Mouse (Mus musculus) neural tube, embryonic 11.5 days (tissue): ENCODE measurements at regions not wholly inside any gene's neighbourhood (a gene's known extent, or its start where the extent isn't known, plus 50 kb on each side); places are given as distances from the start of the nearest gene placed in this dataset.

Experiments used
- ATAC-seq: fragments of 200-750 bp; cut with Nextera tagmentation; 2 replicates; pipeline ENCODE4 v1.8.0; 2017; ENCODE audit warnings: moderate number of reproducible peaks, mild to moderate bottlenecking, moderate TSS enrichment, moderate library complexity; ENCODE audit not compliant: insufficient read depth, low FRiP score, low TSS enrichment
- DNase-seq: peaks from one replicate; pipeline ENCODE4 v3.0.0-alpha.2; 2015; ENCODE audit warnings: low spot score
- H3K27ac ChIP-seq: fragments of 300-500 bp; sonication (generic); 2 replicates; pipeline ENCODE4 v1.5.1; 2014; ENCODE audit warnings: low read depth, mild to moderate bottlenecking, low read length
- H3K27me3 ChIP-seq: fragments of 300-500 bp; sonication (generic); 2 replicates; pipeline ENCODE4 v1.6.1; 2014; ENCODE audit warnings: mild to moderate bottlenecking, low read length, mixed read lengths; ENCODE audit not compliant: control insufficient read depth, insufficient read depth
- H3K36me3 ChIP-seq: fragments of 300-500 bp; sonication (generic); 2 replicates; pipeline ENCODE4 v1.6.1; 2014; ENCODE audit warnings: mild to moderate bottlenecking, low read length, moderate library complexity, mixed read lengths; ENCODE audit not compliant: control insufficient read depth, insufficient read depth
- H3K4me1 ChIP-seq: fragments of 300-500 bp; sonication (generic); 2 replicates; pipeline ENCODE4 v1.6.1; 2014; ENCODE audit warnings: low read length, mixed read lengths; ENCODE audit not compliant: control insufficient read depth, insufficient read depth
- H3K4me2 ChIP-seq: fragments of 300-500 bp; sonication (generic); 2 replicates; pipeline ENCODE4 v1.6.1; 2014; ENCODE audit warnings: low read depth, mild to moderate bottlenecking, moderate library complexity
- H3K4me3 ChIP-seq: fragments of 300-500 bp; sonication (generic); 2 replicates; pipeline ENCODE4 v1.5.1; 2014; ENCODE audit warnings: low read depth, low read length
- H3K9ac ChIP-seq: fragments of 300-500 bp; sonication (generic); 2 replicates; pipeline ENCODE4 v1.6.1; 2014; ENCODE audit warnings: mild to moderate bottlenecking, low read length
- H3K9me3 ChIP-seq: fragments of 300-500 bp; sonication (generic); 2 replicates; pipeline ENCODE4 v1.6.1; 2016; ENCODE audit warnings: low read length; ENCODE audit not compliant: control insufficient read depth
- whole genome bisulfite sequencing: fragments of 180-500 bp; shearing (Covaris S2); extraction: QIAGEN DNeasy Blood & Tissue Kit; methylation state at CpG from one replicate; pipeline ENCODE4 v1.1.7; 2014; 5-methylcytosine and 5-hydroxymethylcytosine counted together

DNA sequence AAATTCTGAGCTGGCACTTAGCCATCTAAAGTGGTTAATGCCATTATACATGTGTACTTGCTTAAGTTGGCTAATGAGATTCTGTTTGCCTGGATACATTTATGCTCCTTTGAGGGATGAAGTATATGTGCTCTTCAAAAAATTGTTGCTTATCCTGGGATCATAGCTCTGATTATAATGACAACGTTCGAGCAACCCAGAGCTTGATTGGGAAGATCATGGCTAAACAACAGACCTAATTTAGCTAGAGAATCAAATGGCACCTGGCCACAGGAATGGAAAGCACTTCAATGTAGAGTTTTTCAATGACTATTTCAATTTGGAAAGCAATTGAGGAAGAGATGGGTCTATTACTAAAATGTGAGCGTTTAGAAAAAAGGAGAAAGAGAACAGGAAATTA, 553.7 kb upstream of the Frg1 start:
- Histone ChIP-seq H3K9ac (no peak overlapping the region), H3K4me2 (no peak overlapping the region), H3K4me1 (no peaks in the 10 kb centered on the region), H3K9me3 (no peaks in the 10 kb centered on the region), H3K27ac (no peak overlapping the region), H3K36me3 (no peaks in the 10 kb centered on the region), H3K27me3 (no peaks in the 10 kb centered on the region), H3K4me3 (no peak overlapping the region)
- DNase-seq = no peak
- no peak for ATAC-seq
- 98% methylated on average over 3 of the region's 3 CpGs for WGBS

DNA sequence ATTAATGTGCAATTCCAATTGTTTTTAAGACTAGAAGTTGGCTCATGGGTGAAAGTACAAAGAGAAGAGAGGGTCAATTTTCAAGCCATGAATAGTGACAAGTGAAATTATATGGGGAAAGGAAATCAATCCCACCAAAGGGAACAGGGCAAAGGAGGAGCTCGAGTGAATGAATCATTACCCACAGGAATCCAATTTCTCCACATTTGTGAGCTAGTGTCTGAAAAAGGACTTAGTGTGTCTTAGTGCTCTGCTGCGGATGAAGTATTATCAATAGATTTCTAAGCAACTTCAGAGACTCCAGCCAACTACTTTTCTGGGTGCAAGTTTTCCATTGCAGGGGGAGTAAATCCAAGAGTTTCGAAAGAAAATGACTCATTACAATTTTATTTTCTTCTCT, 552.5 kb upstream of the Frg1 start:
- H3K27ac ChIP-seq = no peak overlapping the region
- no peaks in the 10 kb centered on the region for H3K27me3 ChIP-seq
- WGBS = 90% methylated on average over 3 of the region's 3 CpGs
- DNase-seq = no peak
- H3K9ac ChIP-seq = no peak overlapping the region
- no peak overlapping the region for H3K4me3 ChIP-seq
- no peaks in the 10 kb centered on the region for H3K36me3 ChIP-seq
- ATAC-seq = no peak
- no peaks in the 10 kb centered on the region for H3K9me3 ChIP-seq
- no peaks in the 10 kb centered on the region for H3K4me1 ChIP-seq
- no peak overlapping the region for H3K4me2 ChIP-seq

DNA sequence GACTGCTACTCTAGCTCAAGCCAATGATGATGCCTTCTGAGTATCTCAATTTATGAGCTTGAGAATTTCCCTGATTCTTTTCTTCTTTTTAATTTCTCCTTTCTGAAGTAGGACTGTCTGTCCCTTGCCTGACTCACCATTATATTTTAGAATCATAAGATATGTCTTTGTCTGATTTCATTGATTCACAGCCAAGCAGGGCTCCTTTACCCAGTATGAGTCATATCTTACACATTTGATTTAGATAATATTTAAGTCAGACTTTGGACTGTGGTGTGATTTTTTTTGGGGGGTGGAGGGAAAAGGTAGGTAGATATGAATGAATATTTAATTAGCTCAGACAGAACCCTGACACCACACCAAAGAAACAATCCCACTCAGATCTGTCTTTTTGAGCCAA, 547.2 kb upstream of the Frg1 start:
- H3K9me3 ChIP-seq = no peaks in the 10 kb centered on the region
- DNase-seq = no peak
- no peaks in the 10 kb centered on the region for H3K4me1 ChIP-seq
- no peaks in the 10 kb centered on the region for H3K36me3 ChIP-seq
- no peak for ATAC-seq
- no peak overlapping the region for H3K4me2 ChIP-seq
- no peaks in the 10 kb centered on the region for H3K27me3 ChIP-seq
- H3K4me3 ChIP-seq = no peak overlapping the region
- H3K27ac ChIP-seq = no peak overlapping the region
- H3K9ac ChIP-seq = no peak overlapping the region

DNA sequence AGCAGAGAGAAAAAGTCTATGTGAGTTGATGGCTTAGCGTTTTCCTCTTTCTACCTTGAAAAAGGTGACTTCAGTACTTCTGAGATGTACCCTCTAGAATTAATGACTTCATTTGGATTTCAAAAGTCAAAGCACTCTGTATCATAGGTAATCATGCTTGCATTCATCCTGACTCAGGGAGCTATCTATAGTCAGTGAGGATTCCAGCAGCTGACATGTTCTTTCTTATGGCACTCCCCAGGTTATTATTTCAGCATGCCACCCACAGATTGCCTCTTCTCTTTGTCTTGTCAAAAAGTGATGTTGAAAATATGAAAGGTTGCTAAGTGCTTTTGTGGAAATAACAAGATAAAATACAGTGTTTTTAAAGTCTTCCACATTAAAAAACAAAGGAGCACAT, 540.0 kb upstream of the Frg1 start:
- no peak for ATAC-seq

DNA sequence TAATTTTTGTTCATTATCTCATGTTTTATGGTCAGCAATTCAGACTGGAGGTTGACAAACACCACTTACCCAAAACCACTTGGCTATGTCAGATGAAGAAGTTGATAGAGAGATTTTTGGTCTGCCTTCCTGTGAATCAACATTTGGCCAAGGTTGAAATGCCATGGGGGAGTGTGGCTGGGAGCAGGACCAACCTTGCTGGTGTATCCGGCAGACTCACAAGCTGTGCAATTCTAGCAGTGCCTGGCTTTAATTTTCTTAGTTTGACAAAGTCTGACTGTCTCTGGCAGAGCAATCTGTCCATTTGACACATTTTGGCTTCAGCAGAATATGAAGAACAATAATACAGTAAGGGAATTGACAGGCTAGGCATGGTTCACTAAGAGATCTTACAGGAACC, 533.9 kb upstream of the Frg1 start:
- Histone ChIP-seq H3K4me2 (no peak overlapping the region), H3K9me3 (no peaks in the 10 kb centered on the region), H3K27ac (no peak overlapping the region), H3K27me3 (no peaks in the 10 kb centered on the region), H3K36me3 (no peaks in the 10 kb centered on the region), H3K9ac (no peak overlapping the region), H3K4me1 (no peaks in the 10 kb centered on the region), H3K4me3 (no peak overlapping the region)
- DNase-seq (no peak), ATAC-seq (no peak)
- WGBS = 84% methylated on average over 1 of the region's 1 CpGs

More for the DNA sequence above, 540.0 kb upstream of the Frg1 start:
- H3K9ac ChIP-seq = no peak overlapping the region
- no peak for DNase-seq
- H3K27ac ChIP-seq = no peak overlapping the region
- H3K27me3 ChIP-seq = no peaks in the 10 kb centered on the region
- WGBS = 85% methylated on average over 1 of the region's 1 CpGs
- no peak overlapping the region for H3K4me2 ChIP-seq
- no peaks in the 10 kb centered on the region for H3K36me3 ChIP-seq
- no peak overlapping the region for H3K4me3 ChIP-seq
- H3K9me3 ChIP-seq = no peaks in the 10 kb centered on the region
- H3K4me1 ChIP-seq = no peaks in the 10 kb centered on the region

DNA sequence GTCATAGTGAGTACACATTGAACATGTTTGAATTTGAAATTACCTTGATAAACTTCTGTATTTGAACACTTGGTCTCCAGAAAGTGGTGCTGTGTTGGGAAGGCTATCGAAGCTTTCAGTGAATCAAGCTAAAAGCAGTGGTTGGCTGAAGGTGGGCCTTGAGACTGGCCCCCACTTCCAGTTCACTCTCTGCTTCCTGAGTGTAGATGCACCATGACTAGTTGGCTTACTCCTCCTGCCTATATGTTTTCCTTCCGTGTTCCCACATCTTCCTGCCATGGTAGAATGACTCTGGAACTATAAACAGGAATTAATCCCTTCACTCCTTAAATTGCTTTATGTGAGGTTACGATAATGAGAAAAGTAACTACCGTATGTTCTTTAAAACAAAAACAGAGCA, 522.4 kb upstream of the Frg1 start:
- H3K4me2 ChIP-seq = no peak overlapping the region
- no peaks in the 10 kb centered on the region for H3K27me3 ChIP-seq
- no peak for DNase-seq
- no peaks in the 10 kb centered on the region for H3K9me3 ChIP-seq
- WGBS = 80% methylated on average over 4 of the region's 4 CpGs
- no peak overlapping the region for H3K27ac ChIP-seq
- no peak for ATAC-seq
- no peak overlapping the region for H3K9ac ChIP-seq
- no peaks in the 10 kb centered on the region for H3K36me3 ChIP-seq
- no peaks in the 10 kb centered on the region for H3K4me1 ChIP-seq
- no peak overlapping the region for H3K4me3 ChIP-seq

DNA sequence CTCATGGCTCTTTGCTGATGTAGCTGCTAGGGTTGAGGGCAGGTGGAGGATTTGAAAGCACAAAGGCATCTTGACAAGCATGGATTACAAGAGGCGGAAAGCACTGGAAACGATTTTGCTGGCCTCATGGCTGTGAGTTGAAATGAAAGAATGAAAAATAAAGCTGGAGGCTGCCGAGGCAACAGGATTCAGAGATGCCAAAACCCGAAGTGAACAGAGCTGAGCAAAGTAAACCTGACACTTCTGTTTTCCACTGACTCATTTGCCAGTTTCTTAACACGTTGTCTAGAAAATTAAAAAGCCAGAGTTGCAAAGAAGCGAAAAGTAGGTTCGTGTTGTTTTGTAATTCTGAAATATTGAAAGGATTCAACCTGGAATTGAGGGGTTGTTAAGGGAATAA, 504.2 kb upstream of the Frg1 start:
- ATAC-seq = no peak
- DNase-seq = no peak
- H3K27ac ChIP-seq = no peak overlapping the region

DNA sequence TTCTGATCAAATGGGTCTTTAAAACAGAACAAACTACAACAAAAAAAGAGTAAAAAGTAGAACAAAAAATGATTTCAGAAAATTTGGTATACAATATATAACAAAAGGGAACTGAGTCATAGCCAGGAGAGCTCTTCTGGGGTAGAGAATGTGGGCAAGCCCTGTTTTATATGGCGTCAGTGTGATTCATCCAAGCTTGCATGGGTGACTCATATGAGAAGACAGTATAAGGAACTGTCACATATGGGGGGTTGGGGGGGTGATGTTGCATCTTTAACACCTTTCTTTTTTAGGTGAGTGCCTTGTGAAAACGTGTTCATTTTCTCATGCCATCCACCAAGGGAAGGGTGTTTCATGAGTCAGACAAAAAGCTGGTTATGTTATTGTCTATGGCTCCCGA, 503.7 kb upstream of the Frg1 start:
- H3K9ac ChIP-seq = no peak overlapping the region
- no peaks in the 10 kb centered on the region for H3K27me3 ChIP-seq
- H3K9me3 ChIP-seq = no peaks in the 10 kb centered on the region
- no peaks in the 10 kb centered on the region for H3K36me3 ChIP-seq
- no peaks in the 10 kb centered on the region for H3K4me1 ChIP-seq
- ATAC-seq (no peak), DNase-seq (no peak)
- H3K4me2 ChIP-seq = no peak overlapping the region
- no peak overlapping the region for H3K4me3 ChIP-seq
- H3K27ac ChIP-seq = no peak overlapping the region
- 93% methylated on average over 3 of the region's 3 CpGs for WGBS

More for the DNA sequence above, 504.2 kb upstream of the Frg1 start:
- H3K4me1 ChIP-seq = no peaks in the 10 kb centered on the region
- no peaks in the 10 kb centered on the region for H3K36me3 ChIP-seq
- WGBS = 87% methylated on average over 7 of the region's 7 CpGs
- no peak overlapping the region for H3K9ac ChIP-seq
- H3K4me3 ChIP-seq = no peak overlapping the region
- no peaks in the 10 kb centered on the region for H3K9me3 ChIP-seq
- H3K4me2 ChIP-seq = no peak overlapping the region
- no peaks in the 10 kb centered on the region for H3K27me3 ChIP-seq

DNA sequence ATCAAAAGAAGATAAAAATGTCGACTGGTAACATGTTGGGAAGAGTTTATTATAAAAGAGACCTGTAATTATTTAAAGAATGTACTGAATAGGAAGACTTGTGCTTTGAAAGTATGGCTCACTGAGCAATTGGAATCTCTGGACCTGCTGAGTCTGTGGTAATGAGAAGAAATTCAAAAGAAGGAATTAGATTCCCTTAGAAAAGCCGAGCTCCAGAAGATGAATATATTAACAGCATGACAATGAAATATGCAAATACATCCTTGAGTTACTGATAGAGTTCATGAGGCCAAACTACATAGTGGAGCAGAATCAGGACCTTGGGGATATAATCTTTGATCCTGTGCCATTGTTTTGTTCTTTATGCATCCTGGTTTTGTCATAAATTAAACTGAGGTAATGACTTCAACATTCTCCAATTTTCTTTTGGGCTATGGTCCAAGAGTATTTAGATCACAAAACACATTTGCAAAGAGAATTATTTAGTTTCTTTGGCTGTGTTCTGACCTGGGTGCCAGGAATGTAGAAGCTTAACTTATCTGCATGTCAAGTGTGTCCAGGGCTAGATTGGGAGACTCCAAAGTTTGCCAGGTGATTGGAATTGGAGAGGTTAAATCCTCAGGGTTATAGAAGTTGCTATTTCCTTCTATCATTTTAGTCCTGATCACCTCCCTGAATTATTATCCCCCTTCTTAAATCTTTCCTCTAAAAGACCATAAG, 461.3 kb upstream of the Frg1 start:
- H3K27me3 ChIP-seq = no peaks in the 10 kb centered on the region
- no peak overlapping the region for H3K4me3 ChIP-seq
- WGBS = 47% methylated on average over 2 of the region's 2 CpGs
- no peak overlapping the region for H3K4me2 ChIP-seq
- H3K9me3 ChIP-seq = no peaks in the 10 kb centered on the region
- DNase-seq (no peak), ATAC-seq (no peak)
- H3K9ac ChIP-seq = no peak overlapping the region
- H3K27ac ChIP-seq = no peak overlapping the region
- H3K36me3 ChIP-seq = no peaks in the 10 kb centered on the region
- H3K4me1 ChIP-seq = no peaks in the 10 kb centered on the region
